Mouse (Mus musculus): ENCODE results near the gene Anxa6. TPM values are rescaled to one million over a fixed set of nuclear protein-coding genes. Genes with fewer than 3 reads are reported as not detected.

The Anxa6 gene
- polyA plus RNA-seq, 1 experiment = 30.1 TPM

DNA sequence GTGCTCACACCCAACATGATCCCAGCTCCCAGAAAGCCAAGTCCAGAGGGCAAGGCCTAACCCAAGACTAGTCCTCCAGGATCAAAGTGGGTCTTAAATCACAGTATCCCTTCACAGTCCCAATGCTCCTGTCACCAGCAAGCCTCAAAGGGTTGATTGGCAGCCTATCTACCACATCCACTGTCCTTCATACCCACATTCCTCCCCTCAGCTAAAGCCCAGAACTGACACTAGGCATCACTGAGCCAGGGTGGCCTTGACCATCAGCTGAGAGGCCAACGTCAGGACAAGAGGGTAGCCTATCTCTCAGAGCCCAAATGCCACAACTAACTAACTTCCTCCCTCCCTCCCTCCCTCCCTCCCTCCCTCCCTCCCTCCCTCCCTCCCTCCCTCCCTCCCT is 83.5 kb downstream of the Anxa6 start:
- no peak for TF ChIP-seq CTCF (IDR thresholded peaks at IDR 0.05; ENCODE audit: extremely low read depth, insufficient read length, insufficient replicate concordance, low read depth, low read length)
- TF ChIP-seq POLR2A (IDR thresholded peaks at IDR 0.05; ENCODE audit: low read depth, low read length) = no peak
- Histone ChIP-seq H3K4me3 (ENCODE audit: low read depth, low read length) (no peak overlapping the region), H3K27me3 (ENCODE audit: control insufficient read depth, insufficient read depth, low read length) (no peaks in the 10 kb centered on the region), H3K4me1 (ENCODE audit: control insufficient read depth, insufficient read depth, insufficient read length, low read length) (peaks cover 55% of the 10 kb centered on the region), H3K27ac (ENCODE audit: insufficient read depth, low read depth, low read length) (peak overlapping the region; percentile 77), H3K36me3 (ENCODE audit: control insufficient read depth, insufficient read depth, low read length) (peaks cover 24% of the 10 kb centered on the region)
- 50% methylated on average over 1 of the region's 1 CpGs for WGBS

DNA sequence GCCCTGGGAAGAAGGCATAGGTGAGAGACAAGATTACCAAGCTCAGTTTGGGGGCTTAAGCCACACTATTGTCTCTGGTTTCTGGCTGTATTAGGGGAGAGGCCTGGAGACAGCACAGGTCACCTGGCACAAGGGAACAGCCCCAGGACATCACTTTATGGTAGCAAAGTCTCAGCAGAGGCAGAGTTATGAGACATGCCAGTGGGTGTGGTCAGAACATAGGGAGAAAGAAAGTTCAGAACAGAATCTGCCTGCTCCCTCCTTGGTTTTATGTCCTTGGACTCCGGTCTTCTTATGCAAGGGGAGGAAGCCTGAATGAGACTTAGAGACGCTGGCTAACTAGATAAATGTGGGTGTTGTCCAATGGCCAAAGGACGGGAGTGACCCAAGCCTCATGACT is 88.5 kb downstream of the Anxa6 start:
- 35% methylated on average over 3 of the region's 3 CpGs for WGBS
- Histone ChIP-seq H3K36me3 (ENCODE audit: control insufficient read depth, insufficient read depth, low read length) (peaks cover 16% of the 10 kb centered on the region), H3K4me1 (ENCODE audit: control insufficient read depth, insufficient read depth, insufficient read length, low read length) (peaks cover 62% of the 10 kb centered on the region), H3K27me3 (ENCODE audit: control insufficient read depth, insufficient read depth, low read length) (no peaks in the 10 kb centered on the region), H3K4me3 (ENCODE audit: low read depth, low read length) (no peak overlapping the region), H3K27ac (ENCODE audit: insufficient read depth, low read depth, low read length) (peak overlapping the region; percentile 99)
- TF ChIP-seq POLR2A (IDR thresholded peaks at IDR 0.05; ENCODE audit: low read depth, low read length) = no peak
- no peak for TF ChIP-seq CTCF (IDR thresholded peaks at IDR 0.05; ENCODE audit: extremely low read depth, insufficient read length, insufficient replicate concordance, low read depth, low read length)

DNA sequence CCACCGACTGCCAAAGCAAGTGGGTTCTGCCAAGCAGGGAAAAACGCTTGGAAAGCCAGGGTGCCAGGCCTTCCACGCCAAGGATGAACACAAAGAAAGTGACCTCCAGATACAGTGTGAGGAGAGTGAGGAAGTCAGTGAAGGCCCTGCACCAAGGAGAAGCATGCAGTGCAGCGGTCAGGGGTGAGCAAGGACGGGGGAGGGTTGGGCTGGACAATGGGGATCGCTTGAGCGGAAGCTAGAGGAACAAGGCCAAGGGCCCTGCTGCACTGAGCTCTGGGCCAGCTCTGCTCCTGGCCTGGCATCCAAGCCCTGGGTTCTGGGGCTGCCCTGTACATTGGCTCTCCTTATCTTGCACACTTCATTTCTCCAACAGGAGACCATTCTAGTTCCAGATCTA is 93.2 kb downstream of the Anxa6 start:
- peak overlapping the region; percentile 99 for H3K27ac ChIP-seq (ENCODE audit: insufficient read depth, low read depth, low read length)
- 88% methylated on average over 7 of the region's 7 CpGs for WGBS
- H3K36me3 ChIP-seq (ENCODE audit: control insufficient read depth, insufficient read depth, low read length) = peaks cover 40% of the 10 kb centered on the region
- no peaks in the 10 kb centered on the region for H3K27me3 ChIP-seq (ENCODE audit: control insufficient read depth, insufficient read depth, low read length)
- no peak overlapping the region for H3K4me3 ChIP-seq (ENCODE audit: low read depth, low read length)
- TF ChIP-seq CTCF (IDR thresholded peaks at IDR 0.05; ENCODE audit: extremely low read depth, insufficient read length, insufficient replicate concordance, low read depth, low read length) (no peak), POLR2A (IDR thresholded peaks at IDR 0.05; ENCODE audit: low read depth, low read length) (no peak)
- peaks cover 69% of the 10 kb centered on the region for H3K4me1 ChIP-seq (ENCODE audit: control insufficient read depth, insufficient read depth, insufficient read length, low read length)

DNA sequence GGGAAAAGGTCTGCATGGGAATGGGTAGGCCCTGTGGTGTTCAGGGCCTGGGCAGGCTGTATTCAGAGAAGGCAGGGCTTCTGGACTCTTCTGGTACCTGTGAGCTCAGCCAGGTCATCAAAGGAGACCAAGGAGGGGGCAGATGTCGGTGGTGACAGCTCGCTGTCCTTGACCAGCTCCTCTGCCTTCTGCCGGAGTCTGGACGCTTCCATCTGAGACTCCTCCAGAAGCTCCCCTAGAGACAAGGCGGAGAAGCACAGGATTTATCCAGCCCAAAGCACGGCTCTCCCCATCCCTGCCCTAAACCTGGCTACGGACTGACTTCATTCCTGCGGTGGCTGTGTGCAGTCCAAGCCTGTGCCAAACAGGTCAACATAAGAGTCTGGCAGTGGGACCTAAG is 93.7 kb downstream of the Anxa6 start:
- WGBS = 92% methylated on average over 8 of the region's 8 CpGs
- Histone ChIP-seq H3K4me1 (ENCODE audit: control insufficient read depth, insufficient read depth, insufficient read length, low read length) (peaks cover 66% of the 10 kb centered on the region), H3K4me3 (ENCODE audit: low read depth, low read length) (no peak overlapping the region)

DNA sequence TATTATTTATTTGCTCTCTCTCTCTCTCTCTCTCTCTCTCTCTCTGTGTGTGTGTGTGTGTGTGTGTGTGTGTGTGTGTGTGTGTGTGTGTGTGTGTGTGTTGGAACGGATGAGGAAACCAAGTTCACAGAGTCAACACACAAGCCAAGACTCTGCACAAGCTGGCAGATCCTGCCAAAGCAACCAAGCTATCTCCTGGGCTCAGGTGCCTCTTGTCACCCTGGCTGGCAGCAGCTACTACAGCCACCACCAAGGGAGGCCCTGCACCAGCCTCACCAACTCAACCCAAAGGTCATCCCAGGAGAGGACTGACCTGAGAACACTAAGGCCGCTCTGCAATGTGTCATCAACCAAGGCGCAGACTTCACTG is 96.5 kb downstream of the Anxa6 start:
- Histone ChIP-seq H3K27ac (ENCODE audit: insufficient read depth, low read depth, low read length) (peak overlapping the region; percentile 99), H3K4me3 (ENCODE audit: low read depth, low read length) (no peak overlapping the region), H3K27me3 (ENCODE audit: control insufficient read depth, insufficient read depth, low read length) (no peaks in the 10 kb centered on the region), H3K36me3 (ENCODE audit: control insufficient read depth, insufficient read depth, low read length) (peaks cover 71% of the 10 kb centered on the region), H3K4me1 (ENCODE audit: control insufficient read depth, insufficient read depth, insufficient read length, low read length) (peaks cover 47% of the 10 kb centered on the region)
- WGBS = 25% methylated on average over 3 of the region's 3 CpGs
- TF ChIP-seq CTCF (IDR thresholded peaks at IDR 0.05; ENCODE audit: extremely low read depth, insufficient read length, insufficient replicate concordance, low read depth, low read length) (no peak), POLR2A (IDR thresholded peaks at IDR 0.05; ENCODE audit: low read depth, low read length) (peak; percentile 54; the same call in 1 of the 2 replicates)

More for the DNA sequence above, 93.7 kb downstream of the Anxa6 start:
- no peak for TF ChIP-seq CTCF (IDR thresholded peaks at IDR 0.05; ENCODE audit: extremely low read depth, insufficient read length, insufficient replicate concordance, low read depth, low read length)
- no peak for TF ChIP-seq POLR2A (IDR thresholded peaks at IDR 0.05; ENCODE audit: low read depth, low read length)
- Histone ChIP-seq H3K27me3 (ENCODE audit: control insufficient read depth, insufficient read depth, low read length) (no peaks in the 10 kb centered on the region), H3K27ac (ENCODE audit: insufficient read depth, low read depth, low read length) (peak overlapping the region; percentile 99), H3K36me3 (ENCODE audit: control insufficient read depth, insufficient read depth, low read length) (peaks cover 45% of the 10 kb centered on the region)

DNA sequence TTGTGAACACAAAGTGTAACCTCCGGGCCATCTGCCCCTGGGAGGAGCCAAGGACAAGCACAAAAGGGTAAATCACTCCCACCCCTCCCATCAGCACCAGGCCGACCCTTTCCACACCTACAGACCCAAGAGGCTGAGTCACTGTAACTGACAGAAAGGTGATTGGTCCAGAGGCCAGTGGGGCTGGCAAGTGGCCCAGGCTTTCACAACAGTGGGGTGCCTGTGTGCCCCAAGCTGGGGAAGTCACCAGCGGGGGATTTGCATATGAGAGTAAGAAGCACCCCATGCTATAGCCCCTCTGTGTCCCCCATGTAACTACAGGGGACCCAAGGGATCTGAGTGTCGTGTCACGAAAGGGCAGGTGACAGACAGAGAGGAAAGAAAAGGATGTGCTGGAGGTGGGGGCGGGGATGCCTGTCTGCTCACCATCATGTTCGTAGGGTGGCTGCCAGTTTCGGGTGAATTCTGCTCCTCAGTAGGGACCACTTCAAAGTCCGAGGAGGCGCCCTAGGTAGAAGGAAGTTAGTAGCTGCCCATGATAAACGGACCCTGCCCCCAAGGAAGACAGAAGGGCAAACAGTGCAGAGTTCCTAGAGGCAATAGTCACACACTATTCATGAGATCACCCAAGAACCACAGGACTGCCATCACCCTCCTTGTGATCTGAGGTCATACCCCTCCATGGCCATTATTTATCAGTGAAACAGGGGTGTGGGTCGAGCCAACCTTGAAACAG is 97.0 kb downstream of the Anxa6 start:
- peak overlapping the region; percentile 11; the same call in 1 of the 2 replicates for H3K4me3 ChIP-seq (ENCODE audit: low read depth, low read length)
- peaks cover 75% of the 10 kb centered on the region for H3K36me3 ChIP-seq (ENCODE audit: control insufficient read depth, insufficient read depth, low read length)
- H3K4me1 ChIP-seq (ENCODE audit: control insufficient read depth, insufficient read depth, insufficient read length, low read length) = peaks cover 47% of the 10 kb centered on the region
- TF ChIP-seq POLR2A (IDR thresholded peaks at IDR 0.05; ENCODE audit: low read depth, low read length) = no peak
- TF ChIP-seq CTCF (IDR thresholded peaks at IDR 0.05; ENCODE audit: extremely low read depth, insufficient read length, insufficient replicate concordance, low read depth, low read length) = no peak
- peak overlapping the region; percentile 99 for H3K27ac ChIP-seq (ENCODE audit: insufficient read depth, low read depth, low read length)
- H3K27me3 ChIP-seq (ENCODE audit: control insufficient read depth, insufficient read depth, low read length) = no peaks in the 10 kb centered on the region
- WGBS = 17% methylated on average over 12 of the region's 12 CpGs

GRCm38 (mm10) chr11:54934198-54934597 is 99.0 kb downstream of the Anxa6 start:
- peaks cover 84% of the 10 kb centered on the region for H3K36me3 ChIP-seq (ENCODE audit: control insufficient read depth, insufficient read depth, low read length)
- TF ChIP-seq CTCF (IDR thresholded peaks at IDR 0.05; ENCODE audit: extremely low read depth, insufficient read length, insufficient replicate concordance, low read depth, low read length) (no peak), POLR2A (IDR thresholded peaks at IDR 0.05; ENCODE audit: low read depth, low read length) (no peak)
- 92% methylated on average over 7 of the region's 7 CpGs for WGBS
- no peaks in the 10 kb centered on the region for H3K27me3 ChIP-seq (ENCODE audit: control insufficient read depth, insufficient read depth, low read length)
- H3K4me3 ChIP-seq (ENCODE audit: low read depth, low read length) = no peak overlapping the region
- H3K4me1 ChIP-seq (ENCODE audit: control insufficient read depth, insufficient read depth, insufficient read length, low read length) = peaks cover 38% of the 10 kb centered on the region
- no peak overlapping the region for H3K27ac ChIP-seq (ENCODE audit: insufficient read depth, low read depth, low read length)

Measured in small intestine, adult 2 months (tissue).